Mouse (Mus musculus): ENCODE measurements around the gene Galk1. TPM values are rescaled to one million over a fixed set of nuclear protein-coding genes. Genes with fewer than 3 reads are reported as not detected.

Gene Galk1
- polyA plus RNA-seq, 1 experiment, result 132 TPM

DNA sequence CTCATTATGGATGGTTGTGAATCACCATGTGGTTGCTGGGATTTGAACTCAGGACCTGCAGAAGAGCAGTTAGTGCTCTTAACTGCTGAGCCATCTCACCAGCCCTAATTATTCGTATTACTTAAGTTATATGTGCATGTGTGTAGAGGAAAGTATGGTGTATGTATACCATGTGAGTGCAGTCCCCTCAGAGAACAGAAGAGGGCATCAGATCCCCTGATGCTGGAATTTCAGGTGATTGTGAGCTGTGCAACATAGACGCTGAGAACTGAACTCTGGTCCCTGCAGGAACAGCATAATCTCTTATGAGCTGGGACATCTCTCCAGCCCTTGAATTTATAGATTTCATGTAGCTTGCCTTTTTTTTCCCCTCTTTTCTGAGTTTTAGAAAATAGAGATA lies 29.3 kb upstream of the Galk1 start:
- no peak for TF ChIP-seq GATA1 (IDR thresholded peaks at IDR 0.05; ENCODE audit: low read length)

DNA sequence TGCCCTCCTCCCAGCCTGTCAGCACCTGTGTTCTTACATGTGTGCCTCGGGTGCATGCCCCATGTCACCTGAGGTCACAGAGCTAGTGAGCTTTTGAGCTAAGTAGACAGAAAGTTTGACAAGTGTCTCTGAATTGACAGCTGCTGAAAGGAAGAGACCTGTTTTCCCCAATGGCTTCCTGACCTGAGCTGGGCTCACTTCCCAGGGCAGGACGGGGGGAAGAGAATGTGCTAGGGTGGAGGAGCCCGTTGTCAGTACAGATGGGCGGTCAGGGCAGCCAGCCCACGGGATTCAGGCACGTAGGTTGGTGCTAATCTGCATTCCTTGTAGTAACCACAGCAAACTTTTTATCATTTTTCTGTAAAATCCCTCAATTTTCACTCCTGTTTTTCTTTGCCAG lies 28.1 kb upstream of the Galk1 start:
- no peak for TF ChIP-seq GATA1 (IDR thresholded peaks at IDR 0.05; ENCODE audit: low read length)

DNA sequence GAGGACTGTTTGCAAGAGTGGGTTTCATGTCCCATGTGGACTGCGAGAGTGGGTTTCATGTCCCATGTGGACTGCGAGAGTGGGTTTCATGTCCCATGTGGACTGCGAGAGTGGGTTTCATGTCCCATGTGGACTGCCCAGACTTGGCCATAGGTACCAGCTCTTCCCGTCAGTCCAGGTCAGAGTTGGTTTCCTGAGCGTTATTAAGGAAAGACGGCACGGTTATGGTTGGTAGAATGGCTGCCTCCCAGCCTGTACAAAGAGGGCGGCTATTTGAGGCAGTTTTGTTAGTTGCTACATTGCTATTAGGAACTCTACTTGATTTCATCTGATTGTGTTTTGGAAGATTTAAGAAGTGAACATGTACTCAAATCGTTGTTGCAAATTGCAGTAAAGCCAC lies 25.3 kb upstream of the Galk1 start:
- TF ChIP-seq GATA1 (IDR thresholded peaks at IDR 0.05; ENCODE audit: low read length), result no peak

DNA sequence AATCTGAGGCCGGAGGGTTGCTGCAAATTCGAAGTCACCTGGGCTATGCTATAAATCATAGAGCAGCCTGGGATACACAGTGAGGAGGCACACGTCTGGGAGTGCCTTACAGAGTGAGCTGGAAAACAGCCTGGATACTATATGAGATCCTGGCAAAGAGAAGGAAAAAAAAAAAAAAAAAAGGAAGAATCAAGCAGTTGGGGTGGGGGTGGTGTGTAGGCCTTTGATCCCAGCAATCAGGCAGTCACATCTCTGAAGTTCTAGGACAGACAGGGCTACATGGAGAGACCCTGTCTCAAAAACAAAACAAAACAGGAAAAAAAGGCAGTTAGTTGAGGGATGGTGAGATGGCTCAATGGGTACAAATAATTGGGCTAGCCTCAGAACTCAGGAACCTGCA lies 24.2 kb upstream of the Galk1 start:
- TF ChIP-seq GATA1 (IDR thresholded peaks at IDR 0.05; ENCODE audit: low read length), result no peak

DNA sequence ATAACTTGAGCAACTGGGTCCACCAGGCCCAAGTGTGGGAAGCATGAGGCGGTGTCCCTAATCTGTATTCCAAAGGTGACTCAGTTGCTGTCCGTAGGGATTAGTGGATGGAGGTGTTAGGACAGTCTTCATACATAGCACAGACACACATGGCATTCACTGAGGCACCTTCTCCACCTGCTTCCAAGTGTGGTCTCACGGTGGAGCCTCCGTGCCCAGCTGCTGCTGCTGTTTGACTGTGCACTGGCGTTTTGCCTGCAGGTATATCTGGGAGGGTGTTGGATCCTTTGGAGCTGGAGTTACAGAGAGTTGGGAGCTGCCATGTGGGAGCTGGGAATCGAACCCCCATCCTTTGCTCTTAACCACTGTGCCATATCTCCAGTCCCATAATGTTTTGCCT lies 22.1 kb upstream of the Galk1 start:
- no peak for TF ChIP-seq GATA1 (IDR thresholded peaks at IDR 0.05; ENCODE audit: low read length)

DNA sequence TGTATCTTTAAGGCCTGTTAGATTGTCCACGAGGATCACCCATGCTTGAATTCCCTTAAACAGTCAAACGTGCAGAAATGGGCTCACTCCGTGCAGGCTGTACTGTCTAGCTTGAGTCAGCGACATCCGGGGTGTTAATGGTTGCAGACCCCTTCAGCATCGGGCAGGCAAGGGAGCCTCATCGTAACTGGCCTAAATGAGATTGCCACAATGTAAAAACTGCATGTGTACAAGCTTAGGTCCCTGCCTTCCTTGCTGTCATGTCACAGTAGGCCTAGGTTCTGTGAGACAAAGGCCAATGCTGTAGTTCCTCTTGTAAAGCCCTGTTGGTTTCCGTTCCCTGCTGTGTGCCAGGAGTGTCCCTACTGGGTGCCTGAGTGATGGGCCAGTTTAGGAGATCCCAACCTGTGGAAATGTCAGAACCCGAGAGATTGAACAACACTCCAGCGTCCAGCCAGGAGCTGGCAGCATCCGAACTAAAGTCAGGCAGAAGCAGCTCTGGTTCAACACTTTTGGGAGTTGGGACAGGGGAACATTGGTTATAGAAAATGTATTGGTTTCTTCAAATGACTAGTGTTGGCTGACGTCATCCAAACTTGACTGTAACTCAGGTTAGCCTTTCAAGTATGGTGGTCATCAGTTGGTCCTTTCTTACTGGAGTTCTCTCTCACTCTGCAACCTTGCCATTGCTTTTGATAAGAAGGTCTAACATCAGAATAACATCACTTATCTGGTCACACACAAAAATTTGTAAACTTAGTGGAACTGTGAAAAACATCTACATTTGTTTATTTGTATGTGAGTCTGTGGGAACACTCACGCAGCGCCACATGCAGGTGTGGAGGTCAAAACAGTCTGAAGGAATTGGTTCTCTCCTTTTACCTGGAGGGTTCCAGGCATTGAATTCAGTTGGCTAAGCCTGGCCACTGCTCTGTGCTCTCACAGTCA lies 18.7 kb upstream of the Galk1 start:
- no peak for TF ChIP-seq GATA1 (IDR thresholded peaks at IDR 0.05; ENCODE audit: low read length)

DNA sequence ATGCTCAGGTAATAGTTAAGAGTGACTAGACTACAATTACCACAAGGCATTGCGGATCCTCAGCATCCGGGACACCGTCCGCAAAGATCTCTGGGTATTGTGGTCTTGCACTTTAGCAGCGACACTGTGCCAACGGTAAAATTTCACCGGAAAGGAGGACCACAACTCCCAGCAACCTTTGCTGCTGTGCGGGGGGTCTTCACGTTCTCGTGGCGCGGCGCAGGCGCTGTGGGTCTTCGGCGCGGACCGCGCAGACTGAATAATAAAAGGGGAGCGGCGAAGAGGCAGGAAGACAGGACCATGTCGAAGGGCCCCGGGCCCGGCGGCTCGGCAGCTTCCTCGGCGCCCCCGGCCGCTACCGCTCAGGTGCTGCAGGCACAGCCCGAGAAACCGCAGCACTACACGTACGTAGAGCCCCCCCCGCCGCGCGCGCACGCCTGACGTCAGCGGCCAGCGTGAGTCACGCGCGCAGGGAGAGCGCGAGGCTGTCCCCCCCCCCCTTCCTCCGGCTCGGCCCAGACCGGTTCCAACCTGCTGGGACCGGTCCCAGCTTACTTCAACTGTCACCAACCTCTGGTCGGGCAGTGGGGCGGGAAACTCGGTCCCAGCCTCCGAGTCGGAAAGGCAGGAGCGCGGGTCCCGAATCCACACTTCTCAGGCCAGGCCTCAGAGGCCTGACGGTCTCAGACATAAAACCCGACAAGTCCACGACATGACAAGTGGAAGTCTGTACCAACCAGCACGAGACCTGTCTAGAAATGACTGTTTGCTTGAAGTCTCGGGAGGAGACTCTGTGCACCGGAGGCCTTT lies 17.8 kb upstream of the Galk1 start, which contains the start of gene Unk:
Unk (plus strand) TSS at position 235 of the 810 bp plus-strand sequence.
- no peak for TF ChIP-seq GATA1 (IDR thresholded peaks at IDR 0.05; ENCODE audit: low read length)

DNA sequence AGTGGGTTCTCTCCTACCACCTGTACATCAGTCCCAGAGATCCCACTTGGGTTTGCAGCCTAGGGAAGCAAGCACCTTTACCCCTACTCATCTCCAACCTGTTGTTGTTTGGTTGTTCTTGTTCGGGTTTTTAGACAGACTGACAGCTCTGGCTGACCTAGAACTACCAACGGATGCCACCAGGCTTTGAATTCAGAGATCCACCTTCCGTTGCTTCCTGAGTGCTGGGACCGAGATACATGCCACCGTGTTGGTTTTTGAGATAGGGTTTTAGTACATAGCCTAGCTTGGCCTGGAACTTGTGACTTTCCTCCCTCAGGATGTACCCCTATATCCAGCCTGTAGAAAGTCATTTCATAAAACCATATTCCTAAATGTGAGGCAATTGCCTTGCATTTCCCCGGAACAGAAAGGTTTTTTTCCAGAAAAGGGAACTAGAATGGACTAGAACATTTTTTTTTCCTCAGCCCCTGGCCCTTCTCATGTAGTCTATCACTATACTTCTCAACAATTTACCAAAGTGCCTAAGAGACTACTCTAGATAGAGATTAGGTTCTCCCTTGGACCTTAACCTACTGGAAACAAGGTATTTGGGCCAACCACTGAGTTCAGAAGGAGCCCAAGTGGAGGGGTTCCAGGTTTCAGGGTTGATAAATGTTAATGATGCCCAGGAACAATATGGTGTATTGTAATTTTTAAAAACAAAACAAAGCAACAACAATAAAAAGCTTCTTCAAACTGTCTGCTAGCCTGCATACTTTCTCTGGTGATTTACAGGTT lies 16.8 kb upstream of the Galk1 start:
- TF ChIP-seq GATA1 (IDR thresholded peaks at IDR 0.05; ENCODE audit: low read length), result no peak

DNA sequence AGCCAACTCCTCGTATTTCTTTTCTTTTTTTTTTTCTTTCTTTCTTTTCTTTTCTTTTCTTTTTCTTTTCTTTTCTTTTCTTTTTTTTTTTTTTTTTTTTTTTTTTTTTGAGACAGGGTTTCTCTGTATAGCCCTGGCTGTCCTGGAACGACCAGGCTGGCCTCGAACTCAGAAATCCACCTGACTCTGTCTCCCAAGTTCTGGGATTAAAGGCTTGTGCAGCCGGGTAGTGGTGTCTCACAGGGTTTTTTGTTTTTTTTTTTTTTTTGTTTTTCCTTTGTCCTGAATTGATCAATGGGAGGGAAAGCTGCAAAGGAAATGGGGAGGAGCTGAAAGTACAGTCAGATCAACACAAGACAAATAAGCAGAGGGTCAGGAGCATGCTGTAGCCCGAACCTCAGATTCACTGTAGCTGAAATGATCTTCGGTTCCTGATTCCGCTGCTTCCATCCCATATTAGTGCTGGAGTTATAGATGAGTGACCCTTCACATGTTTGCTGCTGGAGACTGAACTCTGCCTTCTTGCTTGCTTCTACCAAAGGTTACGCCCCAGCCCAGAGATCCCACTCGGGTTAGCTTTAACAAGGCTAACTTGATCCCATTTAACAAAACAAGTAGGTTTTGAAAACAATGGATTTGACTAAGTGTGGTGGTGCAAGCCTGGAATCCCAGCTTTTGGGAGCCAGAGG lies 15.8 kb upstream of the Galk1 start:
- no peak for TF ChIP-seq GATA1 (IDR thresholded peaks at IDR 0.05; ENCODE audit: low read length)

DNA sequence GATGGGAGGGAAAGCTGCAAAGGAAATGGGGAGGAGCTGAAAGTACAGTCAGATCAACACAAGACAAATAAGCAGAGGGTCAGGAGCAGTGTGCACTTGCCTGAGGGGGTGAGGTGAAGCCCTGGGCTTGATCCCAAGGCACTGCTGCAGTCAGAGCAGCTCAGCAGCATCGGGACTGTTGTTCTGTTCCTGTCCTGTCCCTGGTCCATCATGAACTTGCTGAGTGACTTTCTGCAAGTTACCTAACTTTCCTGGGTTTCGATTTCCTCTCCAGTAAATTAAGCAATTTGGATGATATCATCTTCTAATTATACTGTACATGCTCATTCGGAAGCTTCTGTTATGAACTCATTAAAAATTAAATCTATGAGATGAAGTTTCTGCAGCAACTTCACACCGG lies 15.2 kb upstream of the Galk1 start, which contains the start of gene H3f3b:
H3f3b (minus strand) TSS at position 207 of the 400 bp plus-strand sequence.
- no peak for TF ChIP-seq GATA1 (IDR thresholded peaks at IDR 0.05; ENCODE audit: low read length)

DNA sequence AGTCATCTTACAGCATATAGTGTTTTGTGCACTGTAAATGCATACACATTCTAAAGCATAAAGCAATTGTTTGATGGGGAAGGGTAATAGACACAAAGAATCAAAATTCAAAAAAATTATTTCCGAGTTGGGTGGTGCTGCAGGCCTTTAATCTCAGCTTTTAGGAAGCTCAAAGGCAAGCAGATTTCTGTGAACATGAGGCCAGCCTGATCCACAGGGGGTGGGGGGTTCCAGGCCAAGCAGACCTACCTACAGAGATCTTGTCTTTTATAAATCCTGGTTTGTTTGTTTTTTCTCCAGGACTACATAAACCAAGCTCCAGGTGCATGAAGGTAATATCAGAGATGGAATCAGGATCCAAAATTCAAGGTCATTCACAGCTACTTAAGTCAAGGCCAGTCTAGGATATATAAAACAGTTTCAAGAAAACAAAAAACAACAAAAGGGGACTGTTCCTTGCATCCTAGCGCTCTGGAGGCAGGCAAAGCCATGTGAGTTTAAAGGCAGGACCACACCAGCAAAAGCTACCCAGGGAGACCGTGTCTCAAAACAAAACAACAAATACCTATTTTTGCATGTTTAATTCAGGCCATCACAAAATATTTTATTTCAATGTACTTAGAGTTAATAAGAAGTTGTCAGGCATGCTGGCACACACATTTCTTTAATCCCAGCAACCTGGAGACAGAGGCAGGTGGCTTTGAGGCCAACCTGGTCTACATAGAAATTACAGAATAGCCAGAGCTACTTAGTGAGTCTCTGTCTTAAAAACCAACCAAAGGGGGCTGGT lies 12.7 kb upstream of the Galk1 start:
- no peak for TF ChIP-seq GATA1 (IDR thresholded peaks at IDR 0.05; ENCODE audit: low read length)

DNA sequence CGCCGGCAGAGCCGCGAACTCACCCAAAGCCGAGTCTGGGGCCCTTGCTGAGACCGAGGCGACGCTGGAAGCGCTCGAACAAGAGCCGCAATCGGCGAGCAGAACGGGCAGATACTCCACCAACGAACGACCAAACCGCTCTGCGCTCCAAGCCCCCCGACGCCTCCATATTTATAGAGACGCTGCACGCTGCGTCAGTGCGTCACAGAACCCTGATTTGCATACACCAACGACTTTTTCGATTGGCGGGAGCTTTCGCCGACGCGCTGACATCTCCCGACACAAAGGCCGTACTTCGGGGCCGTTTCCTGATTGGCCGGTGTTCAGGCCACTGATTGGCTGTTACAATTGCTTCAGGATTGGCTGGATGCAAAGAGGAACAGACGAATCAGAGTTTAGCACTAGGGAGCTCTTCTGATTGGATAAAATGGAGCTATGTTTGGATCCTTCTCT lies 11.9 kb upstream of the Galk1 start:
- no peak for TF ChIP-seq GATA1 (IDR thresholded peaks at IDR 0.05; ENCODE audit: low read length)

DNA sequence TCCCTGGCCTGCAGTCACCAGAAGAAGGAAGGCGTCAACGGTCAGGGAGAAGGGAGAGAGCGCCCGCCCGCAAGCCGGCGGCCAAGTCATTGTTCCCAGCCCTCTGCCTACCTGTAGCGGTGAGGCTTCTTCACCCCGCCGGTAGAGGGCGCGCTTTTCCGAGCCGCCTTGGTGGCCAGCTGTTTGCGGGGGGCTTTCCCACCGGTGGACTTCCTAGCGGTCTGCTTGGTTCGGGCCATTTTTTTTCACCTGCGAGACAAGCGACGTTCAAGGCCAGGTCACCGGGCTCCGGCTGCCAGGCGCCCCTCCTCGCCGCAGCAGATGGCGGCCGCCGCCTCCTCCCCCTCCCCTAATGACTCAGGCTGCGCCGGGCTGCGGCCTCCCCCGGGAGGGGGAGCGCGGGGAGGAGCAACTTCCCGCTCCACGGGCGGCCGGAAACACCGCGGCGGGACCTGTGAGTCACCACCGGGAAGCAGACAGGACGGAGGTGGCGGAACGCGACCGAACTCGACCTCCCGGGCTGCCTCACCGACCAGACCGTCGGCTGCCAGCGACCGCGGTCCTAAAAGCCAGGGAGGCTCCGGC lies 11.3 kb upstream of the Galk1 start:
- TF ChIP-seq GATA1 (IDR thresholded peaks at IDR 0.05; ENCODE audit: low read length), result no peak
